Mouse (Mus musculus) forebrain, embryonic 16.5 days (tissue): ENCODE measurements at regions not wholly inside any gene's neighbourhood (a gene's known extent, or its start where the extent isn't known, plus 50 kb on each side); places are given as distances from the start of the nearest gene placed in this dataset.

Experiments
- ATAC-seq: fragments of 200-750 bp; cut with Nextera tagmentation; 2 replicates; pipeline ENCODE4 v1.8.0; 2017; ENCODE audit warnings: mild to moderate bottlenecking, moderate library complexity
- H3K27ac ChIP-seq: fragments of 300-500 bp; sonication (generic); 2 replicates; pipeline ENCODE4 v1.5.1; 2014; ENCODE audit warnings: low read length, control low read depth
- H3K27me3 ChIP-seq: fragments of 300-500 bp; sonication (generic); replicated peaks from 2 replicates; pipeline ENCODE4 v1.6.1; 2014; ENCODE audit warnings: low read length; ENCODE audit not compliant: control insufficient read depth, insufficient read depth
- H3K36me3 ChIP-seq: fragments of 300-500 bp; sonication (generic); 2 replicates; pipeline ENCODE4 v1.6.1; 2014; ENCODE audit not compliant: control insufficient read depth, insufficient read depth
- H3K4me1 ChIP-seq: fragments of 300-500 bp; sonication (generic); replicated peaks from 2 replicates; pipeline ENCODE4 v1.6.1; 2014; ENCODE audit warnings: low read length; ENCODE audit not compliant: control insufficient read depth, insufficient read depth
- H3K4me2 ChIP-seq: fragments of 300-500 bp; sonication (generic); 2 replicates; pipeline ENCODE4 v1.6.1; 2014; ENCODE audit warnings: mild to moderate bottlenecking, low read length, control low read depth
- H3K4me3 ChIP-seq: fragments of 300-500 bp; sonication (generic); replicated peaks from 2 replicates; pipeline ENCODE4 v1.5.1; 2014; ENCODE audit warnings: mild to moderate bottlenecking, low read length, control low read depth
- H3K9ac ChIP-seq: fragments of 300-500 bp; sonication (generic); replicated peaks from 2 replicates; pipeline ENCODE4 v1.6.1; 2014; ENCODE audit warnings: low read depth, low read length, control low read depth
- H3K9me3 ChIP-seq: fragments of 300-500 bp; sonication (generic); 2 replicates; pipeline ENCODE4 v1.6.1; 2016; ENCODE audit warnings: low read length; ENCODE audit not compliant: control insufficient read depth
- WGBS: fragments of 180-500 bp; shearing (Covaris S2); extraction: QIAGEN DNeasy Blood & Tissue Kit; methylation state at CpG from one replicate; pipeline ENCODE4 v1.1.7; 2014; 5-methylcytosine and 5-hydroxymethylcytosine counted together

GRCm38 (mm10) chr1:72963449-72963848 lies 52.3 kb downstream of the Tnp1 start:
- ATAC-seq, result peak; percentile 75; the same call in 1 of the 2 replicates
- Histone ChIP-seq H3K9me3 (no peaks in the 10 kb centered on the region), H3K4me2 (no peak overlapping the region), H3K27ac (no peak overlapping the region), H3K4me3 (no peak overlapping the region), H3K36me3 (no peaks in the 10 kb centered on the region), H3K27me3 (no peaks in the 10 kb centered on the region), H3K4me1 (0 out of 2 replicates have a peak, but pooled peaks cover 3% of the 10 kb centered on the region), H3K9ac (no peak overlapping the region)
- 19% methylated on average over 7 of the region's 7 CpGs for WGBS

DNA sequence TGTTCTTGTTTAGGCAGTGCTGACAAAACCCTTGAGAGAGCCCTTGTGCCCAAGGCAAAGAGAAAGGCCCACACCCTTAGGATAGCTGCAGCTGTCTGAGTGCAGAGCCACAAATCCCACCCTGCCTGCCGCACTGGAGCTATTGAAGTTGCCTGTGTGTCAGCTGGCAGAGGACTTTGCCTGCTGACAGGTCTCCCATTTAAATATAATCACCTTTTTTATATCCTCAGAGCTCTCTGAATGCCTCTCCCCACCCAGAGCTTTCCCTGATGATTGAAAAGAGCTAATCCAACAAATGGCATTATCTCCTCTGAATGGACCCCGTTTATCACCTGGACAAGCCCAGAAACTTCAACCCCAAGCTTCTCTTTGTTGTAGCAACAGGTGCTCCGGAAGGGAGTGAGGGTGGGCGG lies 55.5 kb downstream of the Tnp1 start:
- H3K9me3 ChIP-seq, result no peaks in the 10 kb centered on the region
- no peak overlapping the region for H3K27ac ChIP-seq
- 0 out of 2 replicates have a peak, but pooled peaks cover 3% of the 10 kb centered on the region for H3K4me1 ChIP-seq
- ATAC-seq, result no peak
- H3K4me2 ChIP-seq, result no peak overlapping the region
- no peaks in the 10 kb centered on the region for H3K27me3 ChIP-seq
- 8% methylated on average over 4 of the region's 4 CpGs for WGBS
- no peak overlapping the region for H3K4me3 ChIP-seq
- H3K36me3 ChIP-seq, result no peaks in the 10 kb centered on the region
- no peak overlapping the region for H3K9ac ChIP-seq

GRCm38 (mm10) chr1:72955387-72955786 lies 60.3 kb downstream of the Tnp1 start:
- Histone ChIP-seq H3K36me3 (no peaks in the 10 kb centered on the region), H3K4me3 (no peak overlapping the region), H3K4me1 (no peaks in the 10 kb centered on the region), H3K27ac (no peak overlapping the region), H3K4me2 (no peak overlapping the region), H3K9me3 (no peaks in the 10 kb centered on the region), H3K27me3 (no peaks in the 10 kb centered on the region), H3K9ac (no peak overlapping the region)
- 92% methylated on average over 2 of the region's 2 CpGs for WGBS
- ATAC-seq, result no peak

GRCm38 (mm10) chr1:72952896-72953295 lies 62.8 kb downstream of the Tnp1 start:
- 32% methylated on average over 6 of the region's 6 CpGs for WGBS
- Histone ChIP-seq H3K4me2 (no peak overlapping the region), H3K9me3 (no peaks in the 10 kb centered on the region), H3K36me3 (no peaks in the 10 kb centered on the region), H3K4me3 (no peak overlapping the region), H3K27me3 (no peaks in the 10 kb centered on the region), H3K9ac (no peak overlapping the region), H3K27ac (no peak overlapping the region), H3K4me1 (no peaks in the 10 kb centered on the region)
- ATAC-seq, result no peak

- no peaks in the 10 kb centered on the region for H3K27me3 ChIP-seq
- no peaks in the 10 kb centered on the region for H3K4me1 ChIP-seq
- H3K9me3 ChIP-seq, result no peaks in the 10 kb centered on the region
- no peak overlapping the region for H3K9ac ChIP-seq
- H3K36me3 ChIP-seq, result no peaks in the 10 kb centered on the region
- no peak for ATAC-seq
- no peak overlapping the region for H3K4me2 ChIP-seq
- H3K4me3 ChIP-seq, result no peak overlapping the region
- no peak overlapping the region for H3K27ac ChIP-seq
- 72% methylated on average over 7 of the region's 7 CpGs for WGBS
Observed at GRCm38 (mm10) chr1:72951802-72952201, 63.9 kb downstream of the Tnp1 start.

DNA sequence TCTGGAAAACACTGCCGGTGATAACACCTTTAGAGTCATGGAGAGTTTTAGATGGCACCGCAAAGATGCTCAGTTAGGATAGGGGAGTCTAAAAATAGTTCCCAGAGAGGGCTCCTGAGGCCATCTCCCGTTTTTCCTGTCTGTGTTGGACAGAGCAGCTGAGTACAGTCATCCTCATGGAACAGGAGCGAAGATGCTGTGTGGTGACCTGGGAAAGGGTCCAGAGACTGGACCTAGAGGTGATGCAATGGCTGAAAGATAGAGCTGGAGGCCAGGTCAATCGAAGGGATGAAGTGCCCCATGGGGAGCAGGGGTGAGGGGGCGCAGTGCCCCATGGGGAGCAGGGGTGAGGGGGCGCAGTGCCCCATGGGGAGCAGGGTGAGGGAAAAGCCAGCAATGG lies 64.3 kb downstream of the Tnp1 start:
- H3K27ac ChIP-seq, result no peak overlapping the region
- no peak overlapping the region for H3K9ac ChIP-seq
- no peak overlapping the region for H3K4me3 ChIP-seq
- H3K4me2 ChIP-seq, result no peak overlapping the region
- WGBS, result 88% methylated on average over 7 of the region's 7 CpGs
- H3K4me1 ChIP-seq, result no peaks in the 10 kb centered on the region
- no peaks in the 10 kb centered on the region for H3K9me3 ChIP-seq
- H3K27me3 ChIP-seq, result no peaks in the 10 kb centered on the region
- no peaks in the 10 kb centered on the region for H3K36me3 ChIP-seq
- ATAC-seq, result no peak

DNA sequence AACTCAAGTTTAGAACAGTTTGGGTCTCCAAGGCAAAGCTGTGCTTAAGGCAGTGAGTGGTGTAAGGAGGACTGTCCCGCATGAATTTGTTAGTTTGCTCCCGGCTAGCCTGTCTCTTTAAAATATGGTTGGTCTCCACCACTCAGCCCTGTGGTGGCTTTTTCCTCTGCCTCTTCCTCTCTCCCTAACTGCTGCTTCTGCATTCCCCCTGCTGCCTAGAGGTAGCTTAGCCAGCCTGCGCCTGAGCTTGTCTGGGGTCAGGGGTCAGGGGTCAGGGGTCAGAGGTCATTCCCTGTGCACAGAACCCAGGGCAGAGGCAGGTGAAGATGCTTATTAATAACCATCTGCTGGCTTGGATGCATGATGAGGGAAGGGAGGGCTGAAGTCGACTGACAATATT lies 69.5 kb downstream of the Tnp1 start:
- H3K4me2 ChIP-seq, result no peak overlapping the region
- H3K4me3 ChIP-seq, result no peak overlapping the region
- H3K9me3 ChIP-seq, result no peaks in the 10 kb centered on the region
- H3K27me3 ChIP-seq, result no peaks in the 10 kb centered on the region; the same call in 1 of the 2 replicates
- no peak overlapping the region for H3K9ac ChIP-seq
- WGBS, result 40% methylated on average over 4 of the region's 4 CpGs
- no peak for ATAC-seq
- peaks cover 8% of the 10 kb centered on the region for H3K4me1 ChIP-seq
- no peaks in the 10 kb centered on the region for H3K36me3 ChIP-seq
- H3K27ac ChIP-seq, result no peak overlapping the region

GRCm38 (mm10) chr1:72945750-72946102 lies 70.0 kb downstream of the Tnp1 start:
- Histone ChIP-seq H3K27me3 (no peaks in the 10 kb centered on the region; the same call in 1 of the 2 replicates), H3K4me1 (peaks cover 8% of the 10 kb centered on the region), H3K27ac (no peak overlapping the region), H3K9me3 (no peaks in the 10 kb centered on the region), H3K4me2 (peak overlapping the region; percentile 38), H3K36me3 (no peaks in the 10 kb centered on the region), H3K9ac (no peak overlapping the region), H3K4me3 (no peak overlapping the region)
- WGBS, result 13% methylated on average over 9 of the region's 9 CpGs
- no peak for ATAC-seq

- Histone ChIP-seq H3K4me2 (peak overlapping the region; percentile 38), H3K27ac (no peak overlapping the region), H3K36me3 (no peaks in the 10 kb centered on the region), H3K9me3 (no peaks in the 10 kb centered on the region), H3K9ac (peak overlapping the region; percentile 9; the same call in 1 of the 2 replicates), H3K27me3 (no peaks in the 10 kb centered on the region; the same call in 1 of the 2 replicates), H3K4me1 (peaks cover 8% of the 10 kb centered on the region), H3K4me3 (no peak overlapping the region)
- 9% methylated on average over 21 of the region's 21 CpGs for WGBS
- ATAC-seq, result no peak
Observed at GRCm38 (mm10) chr1:72944805-72945749, 70.4 kb upstream of the Igfbp5 start.
